Mouse (Mus musculus) c-Kit-positive CD71-negative TER-119-negative erythroid progenitor cells, embryonic 14.5 days (primary cell): ENCODE measurements at regions not wholly inside any gene's neighbourhood (a gene's known extent, or its start where the extent isn't known, plus 50 kb on each side); places are given as distances from the start of the nearest gene placed in this dataset.

Experiments used
- DNase-seq: peaks from one replicate; pipeline ENCODE4 v3.0.0-alpha.2; 2013; ENCODE audit warnings: low read depth

- no peak for DNase-seq
Observed at GRCm38 (mm10) chr4:93986189-93986588, 570.2 kb upstream of the Gm10306 start.

- no peak for DNase-seq
Observed at GRCm38 (mm10) chr4:93990273-93990869, 566.0 kb upstream of the Gm10306 start.

GRCm38 (mm10) chr4:94005818-94006217, 550.5 kb upstream of the Gm10306 start:
- DNase-seq = peak; percentile 24

- peak; percentile 28 for DNase-seq
Observed at GRCm38 (mm10) chr4:94007088-94007768, 549.1 kb upstream of the Gm10306 start.

GRCm38 (mm10) chr4:94015713-94016112, 540.6 kb upstream of the Gm10306 start:
- DNase-seq = no peak

GRCm38 (mm10) chr4:94017702-94018101, 538.6 kb upstream of the Gm10306 start:
- DNase-seq = no peak

GRCm38 (mm10) chr4:94049629-94050310, 506.6 kb upstream of the Gm10306 start:
- no peak for DNase-seq

- DNase-seq = no peak
Observed at GRCm38 (mm10) chr4:94052249-94053162, 503.8 kb upstream of the Gm10306 start.

- no peak for DNase-seq
Observed at GRCm38 (mm10) chr4:94073178-94073870, 483.0 kb upstream of the Gm10306 start.

GRCm38 (mm10) chr4:94082839-94083238, 473.5 kb upstream of the Gm10306 start:
- DNase-seq = no peak

- DNase-seq = no peak
Observed at GRCm38 (mm10) chr4:94094379-94094778, 462.0 kb upstream of the Gm10306 start.

GRCm38 (mm10) chr4:94106941-94107340, 449.4 kb upstream of the Gm10306 start:
- no peak for DNase-seq

- no peak for DNase-seq
Observed at GRCm38 (mm10) chr4:94116881-94117280, 439.5 kb upstream of the Gm10306 start.

GRCm38 (mm10) chr4:94124177-94124576, 432.2 kb upstream of the Gm10306 start:
- DNase-seq = no peak

GRCm38 (mm10) chr4:94137921-94138320, 418.4 kb upstream of the Gm10306 start:
- no peak for DNase-seq

GRCm38 (mm10) chr4:94144901-94145801, 411.2 kb upstream of the Gm10306 start:
- DNase-seq = no peak

- DNase-seq = no peak
Observed at GRCm38 (mm10) chr4:94147964-94148533, 408.3 kb upstream of the Gm10306 start.

- no peak for DNase-seq
Observed at GRCm38 (mm10) chr4:94149056-94149455, 407.3 kb upstream of the Gm10306 start.

- no peak for DNase-seq
Observed at GRCm38 (mm10) chr4:94160620-94161019, 395.7 kb upstream of the Gm10306 start.

- no peak for DNase-seq
Observed at GRCm38 (mm10) chr4:94173096-94173495, 383.2 kb upstream of the Gm10306 start.
